Mouse (Mus musculus) small intestine, adult 2 months (tissue): ENCODE measurements at regions not wholly inside any gene's neighbourhood (a gene's known extent, or its start where the extent isn't known, plus 50 kb on each side); places are given as distances from the start of the nearest gene placed in this dataset.

ENCODE experiments used
- H3K27ac ChIP-seq: fragments of 200-500 bp; 2 replicates; pipeline ENCODE4 v1.5.1; 2012; ENCODE audit warnings: low read depth, low read length, control low read depth, inconsistent platforms; ENCODE audit not compliant: insufficient read depth
- H3K27me3 ChIP-seq: fragments of 200-500 bp; 2 replicates; pipeline ENCODE4 v1.6.1; 2012; ENCODE audit warnings: mild to moderate bottlenecking, moderate library complexity, low read length, inconsistent platforms; ENCODE audit not compliant: control insufficient read depth, insufficient read depth
- H3K36me3 ChIP-seq: fragments of 200-500 bp; 2 replicates; pipeline ENCODE4 v1.6.1; 2012; ENCODE audit warnings: mild to moderate bottlenecking, low read length, control low read depth, inconsistent platforms; ENCODE audit not compliant: control insufficient read depth, insufficient read depth
- H3K4me1 ChIP-seq: fragments of 200-500 bp; 2 replicates; pipeline ENCODE4 v1.6.1; 2012; ENCODE audit warnings: low read length, inconsistent platforms, mixed read lengths; ENCODE audit not compliant: control insufficient read depth, insufficient read depth, insufficient read length
- H3K4me3 ChIP-seq: fragments of 200-500 bp; 2 replicates; pipeline ENCODE4 v1.5.1; 2012; ENCODE audit warnings: low read depth, mild to moderate bottlenecking, control low read depth, inconsistent platforms, low read length, moderate library complexity
- CTCF ChIP-seq: fragments of 200-500 bp; IDR thresholded peaks from 2 replicates; pipeline ENCODE4 v1.5.1; 2012; ENCODE audit warnings: low read depth, mild to moderate bottlenecking, control low read depth, inconsistent platforms, low read length, moderate library complexity, mixed read lengths; ENCODE audit not compliant: insufficient replicate concordance, insufficient read length; ENCODE audit errors: extremely low read depth
- POLR2A ChIP-seq: fragments of 200-500 bp; IDR thresholded peaks from 2 replicates; pipeline ENCODE4 v1.6.1; 2012; ENCODE audit warnings: low read depth, mild to moderate bottlenecking, control low read depth, inconsistent platforms, low read length, moderate library complexity
- WGBS: fragments of 180-500 bp; shearing (Covaris S2); methylation state at CpG from one replicate; pipeline ENCODE4 v1.1.7; 2018; 5-methylcytosine and 5-hydroxymethylcytosine counted together

DNA sequence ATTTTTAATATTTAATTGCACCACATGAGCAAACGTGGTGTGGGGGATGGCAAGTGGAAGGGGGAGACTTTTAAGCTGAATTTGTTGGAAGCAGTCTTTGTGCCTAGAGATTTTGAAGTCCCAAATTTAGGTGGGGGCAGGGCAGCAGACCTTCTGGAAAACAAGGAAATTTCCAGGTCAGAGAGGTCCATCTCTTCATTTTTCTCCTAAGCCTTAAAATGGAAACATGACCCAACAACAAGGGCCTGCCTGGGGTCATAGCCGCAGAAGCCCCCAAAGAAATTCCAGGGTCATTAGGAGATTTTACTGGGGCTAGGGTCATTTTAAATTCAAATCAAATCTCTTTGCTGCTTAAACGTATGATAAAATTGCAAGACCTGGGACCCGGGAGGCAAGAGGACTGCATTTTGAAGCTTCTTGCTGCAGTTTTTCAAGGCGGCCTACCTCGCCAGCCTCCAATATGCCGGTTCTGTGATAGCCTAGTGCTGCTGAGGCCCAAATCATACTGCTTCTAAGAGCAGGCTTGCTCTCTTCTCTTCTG, 490.0 kb downstream of the Prss52 start:
- Histone ChIP-seq H3K27me3 (peaks cover 25% of the 10 kb centered on the region), H3K36me3 (no peaks in the 10 kb centered on the region), H3K4me3 (no peak overlapping the region), H3K4me1 (no peaks in the 10 kb centered on the region), H3K27ac (no peak overlapping the region)
- 72% methylated on average over 7 of the region's 7 CpGs for WGBS
- no peak for TF ChIP-seq POLR2A
- TF ChIP-seq CTCF: no peak

DNA sequence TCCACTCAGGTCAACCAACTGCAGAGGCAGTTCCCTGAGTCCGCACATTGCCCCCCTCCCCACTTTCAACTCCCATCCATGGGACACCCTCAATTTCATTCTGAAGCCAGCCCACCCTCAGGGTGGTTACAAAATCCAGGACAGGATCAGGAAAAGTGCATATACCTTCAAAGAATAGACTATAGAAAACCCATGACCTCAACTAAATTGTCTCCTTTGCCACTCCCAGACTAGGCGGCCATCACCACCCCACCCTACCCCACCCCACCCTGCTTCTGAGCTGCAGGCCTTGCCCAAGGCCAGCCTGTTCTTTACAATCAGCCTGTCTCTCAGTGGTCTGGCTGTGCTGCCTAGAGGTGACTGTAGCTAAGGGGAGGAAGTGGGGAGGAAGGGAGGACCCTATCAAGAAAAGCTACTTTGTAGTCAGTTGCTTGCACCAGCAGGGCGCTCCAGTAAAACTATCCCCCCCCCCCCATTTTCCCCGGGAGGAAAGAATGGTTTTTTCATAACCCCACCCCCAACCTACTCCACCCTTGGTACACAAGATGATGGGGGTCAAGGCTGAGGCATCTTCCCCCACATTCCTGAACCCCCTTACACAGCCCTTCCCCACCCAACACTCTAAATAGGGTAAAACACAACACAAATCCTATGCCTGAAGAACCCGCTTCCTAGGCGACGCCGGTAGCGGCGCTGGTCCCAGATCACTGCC, 490.9 kb downstream of the Prss52 start:
- H3K4me3 ChIP-seq: no peak overlapping the region
- H3K27ac ChIP-seq: no peak overlapping the region
- TF ChIP-seq CTCF: no peak
- TF ChIP-seq POLR2A: no peak
- 62% methylated on average over 10 of the region's 10 CpGs for WGBS
- no peaks in the 10 kb centered on the region for H3K36me3 ChIP-seq
- H3K4me1 ChIP-seq: no peaks in the 10 kb centered on the region
- peaks cover 17% of the 10 kb centered on the region for H3K27me3 ChIP-seq

DNA sequence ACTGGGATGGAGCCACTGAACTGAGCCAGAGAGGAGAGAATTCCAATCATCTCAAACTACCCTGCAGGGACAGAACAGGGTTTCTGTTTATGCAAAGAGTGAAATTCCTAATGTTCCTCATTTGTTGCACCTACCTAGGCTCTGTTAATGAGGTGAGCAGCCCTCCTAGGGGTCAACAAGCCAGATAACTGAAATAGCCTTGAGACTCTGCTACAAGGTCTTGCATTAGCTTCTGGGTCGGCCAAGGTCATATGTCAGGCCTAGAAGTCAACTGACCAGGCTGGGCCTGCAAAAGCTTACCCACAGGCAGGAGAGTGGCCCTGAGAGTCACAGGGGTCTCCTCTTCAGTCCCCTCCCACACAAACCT, 491.4 kb downstream of the Prss52 start:
- WGBS: 59% methylated on average over 1 of the region's 1 CpGs
- Histone ChIP-seq H3K27me3 (peaks cover 13% of the 10 kb centered on the region), H3K4me1 (no peaks in the 10 kb centered on the region), H3K27ac (no peak overlapping the region), H3K36me3 (no peaks in the 10 kb centered on the region), H3K4me3 (no peak overlapping the region)
- TF ChIP-seq CTCF: no peak
- TF ChIP-seq POLR2A: no peak

DNA sequence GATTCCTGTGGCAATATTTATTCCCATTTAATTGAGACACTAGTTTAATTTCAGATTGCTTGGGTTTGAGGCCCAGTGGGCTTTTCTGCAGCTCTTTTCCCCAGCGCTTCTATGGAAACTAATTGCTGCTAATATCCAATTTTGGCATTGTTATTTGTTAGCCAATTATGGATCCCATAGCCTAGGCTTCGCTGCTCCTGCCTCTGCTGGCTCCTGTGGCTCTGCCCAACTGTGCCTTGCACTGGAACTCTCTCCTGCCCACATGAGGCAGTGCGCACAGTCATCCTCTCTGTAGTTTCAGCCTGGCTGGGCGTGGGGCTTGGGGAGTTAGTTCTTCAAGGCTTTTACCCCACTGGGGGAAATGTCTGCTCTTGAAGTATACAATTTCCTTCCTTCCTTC, 491.8 kb downstream of the Prss52 start:
- peaks cover 9% of the 10 kb centered on the region for H3K27me3 ChIP-seq
- H3K4me3 ChIP-seq: no peak overlapping the region
- no peak overlapping the region for H3K27ac ChIP-seq
- no peaks in the 10 kb centered on the region for H3K4me1 ChIP-seq
- WGBS: 89% methylated on average over 4 of the region's 4 CpGs
- H3K36me3 ChIP-seq: no peaks in the 10 kb centered on the region
- no peak for TF ChIP-seq POLR2A
- TF ChIP-seq CTCF: no peak

DNA sequence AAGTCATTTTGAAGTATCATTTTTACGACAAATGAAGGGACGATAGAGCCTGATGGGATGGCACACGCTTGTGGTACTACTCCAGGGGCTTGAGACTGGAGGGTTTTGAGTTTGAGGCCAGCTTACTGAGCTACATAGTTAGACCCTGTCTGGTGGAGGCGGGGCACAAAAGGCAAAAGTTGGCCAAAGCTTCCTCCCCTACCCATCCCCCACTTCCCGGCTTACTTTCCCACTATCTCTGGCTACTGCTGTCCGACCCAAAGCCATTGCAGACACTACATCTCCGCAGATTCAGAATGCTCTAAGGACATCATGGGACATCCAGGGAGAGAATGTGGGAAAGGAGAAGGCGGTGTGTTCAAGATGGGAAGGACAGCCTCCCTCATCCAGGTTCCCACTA, 493.1 kb downstream of the Prss52 start:
- H3K27ac ChIP-seq: no peak overlapping the region
- H3K27me3 ChIP-seq: no peaks in the 10 kb centered on the region; the same call in 1 of the 2 replicates
- no peak overlapping the region for H3K4me3 ChIP-seq
- TF ChIP-seq POLR2A (no peak), CTCF (no peak)
- H3K4me1 ChIP-seq: no peaks in the 10 kb centered on the region
- H3K36me3 ChIP-seq: no peaks in the 10 kb centered on the region
- 78% methylated on average over 8 of the region's 8 CpGs for WGBS
